Mouse (Mus musculus): ENCODE data around the gene AC124108.1. TPM values are rescaled to one million over a fixed set of nuclear protein-coding genes. Genes with fewer than 3 reads are reported as not detected.

Gene AC124108.1
- 0.87 and 1.1 TPM in 2 replicates for polyA plus RNA-seq (2014; fragmentation: Nextera tagmentation; extraction: Ambion mirVana)

DNA sequence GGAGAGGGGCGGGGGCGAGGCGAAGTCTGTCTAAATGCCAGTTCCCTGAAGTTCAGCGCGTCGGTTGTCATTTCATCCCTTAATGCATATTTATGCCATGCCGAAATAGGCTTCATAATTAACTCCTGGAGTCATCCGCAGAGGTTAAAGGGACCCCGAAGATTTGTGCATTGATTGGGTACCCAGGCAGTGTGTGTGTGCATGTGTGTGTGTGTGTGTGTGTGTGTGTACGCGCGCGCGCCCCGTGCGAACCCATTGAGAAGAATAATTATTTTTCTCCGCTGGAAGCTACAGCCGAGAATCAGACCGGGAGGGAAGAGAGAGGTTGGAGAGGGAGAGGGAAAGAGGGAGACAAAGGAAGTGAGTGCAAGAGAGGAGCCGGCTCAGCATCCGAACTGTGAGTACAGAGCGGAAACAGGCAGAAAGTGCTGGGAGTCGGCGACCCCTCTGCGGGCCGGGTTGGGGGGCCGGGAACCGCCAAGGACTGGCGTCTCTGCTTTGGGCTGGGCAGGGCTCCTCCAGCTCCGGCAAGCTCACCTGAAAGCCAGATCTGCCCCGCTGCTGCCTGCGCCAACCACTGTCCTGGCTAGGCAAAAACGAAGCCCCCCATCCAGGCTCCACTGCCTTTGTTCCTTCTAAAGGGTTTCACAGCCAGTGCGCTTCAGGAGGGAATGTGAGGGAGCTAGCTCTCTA lies at the start of gene AC124108.1, which contains the start of gene Lemd1:
Gene AC124108.1, plus strand, starts transcription at position 365 of the 693 bp plus-strand sequence.
Gene Lemd1, plus strand, starts transcription at position 339 of the 693 bp plus-strand sequence.
- Histone ChIP-seq H3K4me1 (ENCODE audit: control insufficient read depth, insufficient read depth, low read length) (peaks cover 41% of the 10 kb centered on the region), H3K4me3 (ENCODE audit: low read depth, low read length) (peak within 1 kb of the TSS; percentile 53), H3K27ac (replicated peaks; ENCODE audit: low read depth, low read length) (peak within 1 kb of the TSS; percentile 73), H3K9me3 (ENCODE audit: control insufficient read depth, low read length) (no peaks in the 10 kb centered on the region), H3K9ac (ENCODE audit: low read length) (peak within 1 kb of the TSS; percentile 89), H3K4me2 (ENCODE audit: low read depth, severe bottlenecking) (peak within 1 kb of the TSS; percentile 92), H3K27me3 (ENCODE audit: control insufficient read depth, insufficient read depth, low read length) (peaks cover 18% of the 10 kb centered on the region), H3K36me3 (ENCODE audit: control insufficient read depth, insufficient read depth, low read length) (no peaks in the 10 kb centered on the region)
- DNase-seq (ENCODE audit: low spot score) (peak; percentile 67), ATAC-seq (ENCODE audit: insufficient number of reproducible peaks, low FRiP score, low TSS enrichment, low read depth) (no peak)
- WGBS = under 1% methylated on average over 34 of the region's 34 CpGs

DNA sequence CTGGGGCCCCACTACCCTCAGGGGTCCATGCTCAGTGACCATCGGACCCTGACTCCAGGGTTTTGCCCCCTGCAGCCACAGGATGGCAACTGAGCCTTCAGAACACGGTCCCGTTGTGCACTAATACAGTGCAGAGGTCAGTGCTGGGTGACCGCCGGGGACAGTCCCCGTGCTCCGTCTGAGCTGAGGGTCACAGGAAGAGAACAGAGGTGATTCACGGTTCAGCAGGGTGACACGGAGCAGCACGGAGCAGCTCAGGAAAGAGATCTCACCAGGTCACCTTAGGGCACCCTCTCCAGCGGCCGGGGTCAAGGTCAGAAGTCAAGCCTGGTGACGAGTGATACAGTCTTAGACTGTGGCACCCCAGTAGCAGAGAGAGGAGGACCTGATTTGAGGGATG lies 49.5 kb upstream of the AC124108.1 start:
- Histone ChIP-seq H3K9ac (ENCODE audit: low read length) (no peak overlapping the region), H3K27me3 (ENCODE audit: control insufficient read depth, insufficient read depth, low read length) (0 out of 2 replicates have a peak, but pooled peaks cover 5% of the 10 kb centered on the region), H3K9me3 (ENCODE audit: control insufficient read depth, low read length) (no peaks in the 10 kb centered on the region), H3K4me1 (ENCODE audit: control insufficient read depth, insufficient read depth, low read length) (peaks cover 2% of the 10 kb centered on the region; the same call in 1 of the 2 replicates), H3K4me2 (ENCODE audit: low read depth, severe bottlenecking) (no peak overlapping the region), H3K4me3 (ENCODE audit: low read depth, low read length) (no peak overlapping the region), H3K27ac (replicated peaks; ENCODE audit: low read depth, low read length) (no peak overlapping the region), H3K36me3 (ENCODE audit: control insufficient read depth, insufficient read depth, low read length) (no peaks in the 10 kb centered on the region)
- 52% methylated on average over 13 of the region's 13 CpGs for WGBS
- ATAC-seq (ENCODE audit: insufficient number of reproducible peaks, low FRiP score, low TSS enrichment, low read depth) (no peak), DNase-seq (ENCODE audit: low spot score) (no peak)

DNA sequence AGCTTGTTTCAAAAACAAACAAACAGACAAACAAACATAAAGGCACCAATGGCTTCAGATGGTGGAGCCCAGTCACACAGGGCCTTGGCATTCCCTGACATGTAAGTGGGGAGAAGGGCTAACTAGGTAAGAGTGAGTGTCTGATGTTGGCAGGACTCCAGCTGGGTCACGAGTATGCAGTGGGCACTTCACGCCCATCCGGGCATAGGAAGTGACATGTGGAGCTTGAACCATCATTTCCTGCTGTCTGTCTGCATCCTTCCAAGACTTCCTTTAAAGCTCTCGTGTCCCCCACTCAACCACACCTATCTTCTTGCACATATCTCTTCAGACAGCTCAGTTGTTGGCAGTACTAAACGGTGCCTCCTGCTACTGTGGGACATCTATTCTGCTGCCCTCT lies 48.2 kb upstream of the AC124108.1 start:
- Histone ChIP-seq H3K4me2 (ENCODE audit: low read depth, severe bottlenecking) (no peak overlapping the region), H3K4me3 (ENCODE audit: low read depth, low read length) (no peak overlapping the region), H3K9me3 (ENCODE audit: control insufficient read depth, low read length) (no peaks in the 10 kb centered on the region), H3K27ac (replicated peaks; ENCODE audit: low read depth, low read length) (no peak overlapping the region), H3K27me3 (ENCODE audit: control insufficient read depth, insufficient read depth, low read length) (0 out of 2 replicates have a peak, but pooled peaks cover 5% of the 10 kb centered on the region), H3K36me3 (ENCODE audit: control insufficient read depth, insufficient read depth, low read length) (no peaks in the 10 kb centered on the region), H3K4me1 (ENCODE audit: control insufficient read depth, insufficient read depth, low read length) (peaks cover 2% of the 10 kb centered on the region; the same call in 1 of the 2 replicates), H3K9ac (ENCODE audit: low read length) (no peak overlapping the region)
- DNase-seq (ENCODE audit: low spot score) (no peak), ATAC-seq (ENCODE audit: insufficient number of reproducible peaks, low FRiP score, low TSS enrichment, low read depth) (no peak)
- 85% methylated on average over 5 of the region's 5 CpGs for WGBS

DNA sequence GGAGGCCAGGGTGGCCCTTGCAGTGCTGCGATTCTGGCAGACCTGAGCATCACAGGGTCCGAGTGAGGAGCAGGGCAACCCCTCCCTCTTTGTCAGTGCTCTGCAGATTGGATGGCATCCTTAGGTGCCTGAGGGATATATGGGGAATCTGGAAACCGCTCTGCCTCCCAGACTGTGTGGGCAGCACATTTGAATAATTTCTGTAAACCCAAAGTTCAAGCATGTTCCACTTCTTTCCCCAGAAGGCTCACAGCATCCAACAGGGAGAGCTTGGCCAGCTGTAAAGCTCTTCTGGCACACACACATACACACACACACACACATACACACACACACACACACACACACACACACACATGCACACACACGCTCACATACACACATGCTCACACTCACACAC lies 47.5 kb upstream of the AC124108.1 start:
- 73% methylated on average over 4 of the region's 4 CpGs for WGBS
- no peak overlapping the region for H3K27ac ChIP-seq (replicated peaks; ENCODE audit: low read depth, low read length)
- H3K4me2 ChIP-seq (ENCODE audit: low read depth, severe bottlenecking) = no peak overlapping the region
- 0 out of 2 replicates have a peak, but pooled peaks cover under 1% of the 10 kb centered on the region for H3K27me3 ChIP-seq (ENCODE audit: control insufficient read depth, insufficient read depth, low read length)
- DNase-seq (ENCODE audit: low spot score) = no peak
- no peak overlapping the region for H3K4me3 ChIP-seq (ENCODE audit: low read depth, low read length)
- H3K36me3 ChIP-seq (ENCODE audit: control insufficient read depth, insufficient read depth, low read length) = no peaks in the 10 kb centered on the region
- no peak for ATAC-seq (ENCODE audit: insufficient number of reproducible peaks, low FRiP score, low TSS enrichment, low read depth)
- H3K9ac ChIP-seq (ENCODE audit: low read length) = no peak overlapping the region
- H3K4me1 ChIP-seq (ENCODE audit: control insufficient read depth, insufficient read depth, low read length) = no peaks in the 10 kb centered on the region
- H3K9me3 ChIP-seq (ENCODE audit: control insufficient read depth, low read length) = no peaks in the 10 kb centered on the region

- no peak for ATAC-seq (ENCODE audit: insufficient number of reproducible peaks, low FRiP score, low TSS enrichment, low read depth)
- Histone ChIP-seq H3K9me3 (ENCODE audit: control insufficient read depth, low read length) (no peaks in the 10 kb centered on the region), H3K4me1 (ENCODE audit: control insufficient read depth, insufficient read depth, low read length) (no peaks in the 10 kb centered on the region), H3K4me2 (ENCODE audit: low read depth, severe bottlenecking) (no peak overlapping the region), H3K36me3 (ENCODE audit: control insufficient read depth, insufficient read depth, low read length) (no peaks in the 10 kb centered on the region), H3K27me3 (ENCODE audit: control insufficient read depth, insufficient read depth, low read length) (no peaks in the 10 kb centered on the region), H3K4me3 (ENCODE audit: low read depth, low read length) (no peak overlapping the region), H3K9ac (ENCODE audit: low read length) (no peak overlapping the region), H3K27ac (replicated peaks; ENCODE audit: low read depth, low read length) (no peak overlapping the region)
- no peak for DNase-seq (ENCODE audit: low spot score)
- 46% methylated on average over 2 of the region's 2 CpGs for WGBS
These were observed 47.0 kb upstream of the AC124108.1 start for GRCm38 (mm10) chr1:132144223-132144622.

- Histone ChIP-seq H3K36me3 (ENCODE audit: control insufficient read depth, insufficient read depth, low read length) (no peaks in the 10 kb centered on the region), H3K27me3 (ENCODE audit: control insufficient read depth, insufficient read depth, low read length) (no peaks in the 10 kb centered on the region), H3K9ac (ENCODE audit: low read length) (no peak overlapping the region), H3K4me2 (ENCODE audit: low read depth, severe bottlenecking) (no peak overlapping the region), H3K4me1 (ENCODE audit: control insufficient read depth, insufficient read depth, low read length) (no peaks in the 10 kb centered on the region), H3K9me3 (ENCODE audit: control insufficient read depth, low read length) (no peaks in the 10 kb centered on the region), H3K4me3 (ENCODE audit: low read depth, low read length) (no peak overlapping the region), H3K27ac (replicated peaks; ENCODE audit: low read depth, low read length) (no peak overlapping the region)
- no peak for ATAC-seq (ENCODE audit: insufficient number of reproducible peaks, low FRiP score, low TSS enrichment, low read depth)
- 62% methylated on average over 3 of the region's 3 CpGs for WGBS
- DNase-seq (ENCODE audit: low spot score) = no peak
These were observed 46.4 kb upstream of the AC124108.1 start for GRCm38 (mm10) chr1:132144837-132145236.

- DNase-seq (ENCODE audit: low spot score) = no peak
- Histone ChIP-seq H3K9me3 (ENCODE audit: control insufficient read depth, low read length) (no peaks in the 10 kb centered on the region), H3K4me3 (ENCODE audit: low read depth, low read length) (no peak overlapping the region), H3K27ac (replicated peaks; ENCODE audit: low read depth, low read length) (no peak overlapping the region), H3K36me3 (ENCODE audit: control insufficient read depth, insufficient read depth, low read length) (no peaks in the 10 kb centered on the region), H3K27me3 (ENCODE audit: control insufficient read depth, insufficient read depth, low read length) (no peaks in the 10 kb centered on the region), H3K4me2 (ENCODE audit: low read depth, severe bottlenecking) (no peak overlapping the region), H3K4me1 (ENCODE audit: control insufficient read depth, insufficient read depth, low read length) (no peaks in the 10 kb centered on the region), H3K9ac (ENCODE audit: low read length) (no peak overlapping the region)
- 86% methylated on average over 8 of the region's 8 CpGs for WGBS
- no peak for ATAC-seq (ENCODE audit: insufficient number of reproducible peaks, low FRiP score, low TSS enrichment, low read depth)
These were observed 45.1 kb upstream of the AC124108.1 start for GRCm38 (mm10) chr1:132145973-132146685.

- Histone ChIP-seq H3K4me1 (ENCODE audit: control insufficient read depth, insufficient read depth, low read length) (peaks cover 4% of the 10 kb centered on the region; the same call in 1 of the 2 replicates), H3K4me3 (ENCODE audit: low read depth, low read length) (no peak overlapping the region), H3K27me3 (ENCODE audit: control insufficient read depth, insufficient read depth, low read length) (no peaks in the 10 kb centered on the region), H3K27ac (replicated peaks; ENCODE audit: low read depth, low read length) (no peak overlapping the region), H3K9me3 (ENCODE audit: control insufficient read depth, low read length) (no peaks in the 10 kb centered on the region), H3K4me2 (ENCODE audit: low read depth, severe bottlenecking) (no peak overlapping the region), H3K36me3 (ENCODE audit: control insufficient read depth, insufficient read depth, low read length) (no peaks in the 10 kb centered on the region), H3K9ac (ENCODE audit: low read length) (no peak overlapping the region)
- ATAC-seq (ENCODE audit: insufficient number of reproducible peaks, low FRiP score, low TSS enrichment, low read depth) = no peak
- WGBS = 66% methylated on average over 2 of the region's 2 CpGs
- no peak for DNase-seq (ENCODE audit: low spot score)
These were observed 41.8 kb upstream of the AC124108.1 start for GRCm38 (mm10) chr1:132149410-132149809.

Measured in limb, embryonic 11.5 days (tissue).